Mouse (Mus musculus) gastrocnemius, adult 18-20 months (tissue): ENCODE measurements around the gene Fev. TPM values are rescaled to one million over a fixed set of nuclear protein-coding genes. Genes with fewer than 3 reads are reported as not detected.

Experiments used
- DNase-seq: peaks from one replicate; pipeline ENCODE4 v3.0.0; 2021; ENCODE audit warnings: low spot score
- total RNA-seq, 2 experiments: library from RNA; stranded (reverse); gene quantifications; 2 replicates each; pipeline ENCODE4 v1.2.3; 2021

Gene Fev
- total RNA-seq, 2 experiments from 2014 or later = not detected

DNA sequence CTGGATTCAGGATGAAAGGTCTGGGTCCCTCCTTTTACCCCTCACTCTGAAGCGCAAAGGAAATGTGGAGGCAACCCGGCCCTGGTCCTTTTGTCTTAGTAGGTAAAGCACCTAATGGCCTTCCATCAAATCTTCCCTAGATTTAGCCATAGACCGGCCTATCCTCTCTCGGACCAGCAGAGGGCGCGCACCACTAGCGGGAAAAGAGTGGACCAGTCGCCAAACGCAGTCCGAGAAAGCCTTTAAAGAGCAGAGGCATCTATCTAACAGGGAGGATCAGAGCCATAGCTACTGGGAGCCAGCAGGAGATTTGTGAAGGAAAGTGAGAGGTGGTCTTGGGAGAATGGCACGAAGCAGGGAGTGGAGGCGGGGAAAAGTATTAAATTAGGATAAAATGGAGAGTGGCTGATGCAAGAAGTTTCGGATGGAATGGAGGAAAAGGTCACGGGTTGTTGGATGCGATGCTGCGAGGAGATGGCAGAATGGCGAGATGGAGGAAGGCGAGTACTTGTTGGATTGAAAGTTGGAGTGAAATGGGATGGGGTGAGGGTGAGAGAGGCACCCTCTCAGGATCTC lies 4.3 kb downstream of the Fev start:
- peak; percentile 59 for DNase-seq

DNA sequence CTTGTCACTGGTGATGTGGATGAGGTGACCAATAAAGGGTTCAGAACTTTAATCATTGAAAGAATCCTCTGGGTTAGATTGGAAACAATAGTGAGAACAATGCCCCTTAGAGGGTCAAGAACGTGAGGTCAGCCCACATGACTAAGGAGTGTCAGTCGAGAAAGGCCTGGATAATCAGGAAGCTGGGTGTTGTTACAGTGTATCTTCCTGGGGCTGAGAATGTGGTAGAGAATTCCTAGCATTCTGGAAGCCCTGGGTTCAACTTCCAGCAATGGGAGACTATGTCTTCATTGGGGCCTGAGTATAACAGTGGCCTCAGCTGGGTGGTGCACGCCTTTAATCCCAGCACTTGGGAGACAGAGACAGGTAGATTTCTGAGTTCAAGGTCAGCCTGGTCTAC lies 8.0 kb downstream of the Fev start:
- DNase-seq = no peak

DNA sequence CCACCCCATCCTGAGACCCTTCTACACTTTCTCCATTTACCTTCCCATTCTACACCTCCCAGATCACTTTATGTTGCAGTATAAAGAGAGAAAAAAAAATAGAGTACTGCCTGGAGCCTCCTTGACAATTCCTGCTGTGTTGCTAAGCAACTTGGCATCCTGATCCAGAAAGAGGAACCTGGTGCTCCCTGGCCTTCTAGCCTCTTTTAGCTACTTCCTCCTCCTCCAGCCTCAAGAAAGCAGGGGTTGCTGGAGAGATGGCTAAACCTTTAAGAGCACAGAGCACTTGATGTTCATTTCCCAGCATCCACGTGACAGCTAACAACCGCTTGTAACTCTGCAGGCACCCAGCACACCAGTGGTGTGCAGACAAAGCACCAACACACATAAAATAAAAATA lies 13.0 kb downstream of the Fev start:
- no peak for DNase-seq

DNA sequence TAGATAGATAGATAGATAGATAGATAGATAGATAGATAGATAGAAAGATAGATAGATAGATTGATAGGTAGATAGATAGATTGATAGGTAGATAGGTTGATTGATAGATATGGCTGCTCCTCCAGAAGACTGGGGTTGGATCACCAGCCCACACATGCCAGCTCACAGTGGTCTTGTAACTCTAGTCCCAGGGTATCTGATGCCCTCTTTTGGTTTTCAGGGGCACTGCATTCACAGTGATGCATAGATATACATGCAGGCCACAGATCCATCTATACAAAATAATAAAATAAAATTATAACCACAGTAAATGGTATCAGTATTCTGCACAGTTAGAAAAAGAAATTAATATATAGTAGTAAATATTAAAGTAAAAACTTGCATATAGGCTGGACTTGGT lies 23.4 kb downstream of the Fev start:
- DNase-seq = no peak

DNA sequence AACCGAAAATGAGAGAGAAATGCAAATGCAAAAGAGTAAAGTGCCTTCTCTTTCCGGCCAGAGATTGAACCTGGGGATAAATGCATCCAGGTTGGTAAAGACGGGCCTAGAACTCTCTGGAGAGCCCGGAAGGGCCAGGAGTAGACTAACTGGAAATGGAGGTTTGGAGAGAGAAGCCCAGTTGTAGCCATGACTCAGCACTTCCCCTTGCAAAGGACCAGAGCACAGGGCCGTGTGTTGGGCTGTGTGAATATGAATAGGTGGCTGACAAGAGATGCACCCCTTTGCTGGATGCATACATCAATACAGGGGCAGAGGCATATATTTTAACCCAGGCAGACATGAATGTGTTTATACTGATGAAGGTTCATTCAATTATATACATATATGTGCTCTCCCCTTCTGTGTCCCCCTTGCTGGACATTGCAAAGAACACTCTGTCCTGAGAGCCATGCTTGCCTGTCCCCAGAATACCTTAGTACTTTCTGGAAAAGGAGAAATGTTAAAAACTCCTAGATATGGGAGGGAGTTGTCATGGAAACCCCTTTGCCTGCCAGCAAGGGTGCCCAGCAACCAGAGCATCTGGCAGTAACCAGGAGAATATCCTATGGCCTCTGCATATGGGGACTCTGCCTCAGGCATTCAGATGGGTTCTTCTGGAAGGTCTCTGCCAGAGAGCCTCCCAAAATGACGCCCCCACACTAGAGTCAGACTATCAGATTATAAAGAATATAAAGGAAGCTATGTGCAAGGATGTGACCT lies 25.8 kb downstream of the Fev start:
- no peak for DNase-seq

DNA sequence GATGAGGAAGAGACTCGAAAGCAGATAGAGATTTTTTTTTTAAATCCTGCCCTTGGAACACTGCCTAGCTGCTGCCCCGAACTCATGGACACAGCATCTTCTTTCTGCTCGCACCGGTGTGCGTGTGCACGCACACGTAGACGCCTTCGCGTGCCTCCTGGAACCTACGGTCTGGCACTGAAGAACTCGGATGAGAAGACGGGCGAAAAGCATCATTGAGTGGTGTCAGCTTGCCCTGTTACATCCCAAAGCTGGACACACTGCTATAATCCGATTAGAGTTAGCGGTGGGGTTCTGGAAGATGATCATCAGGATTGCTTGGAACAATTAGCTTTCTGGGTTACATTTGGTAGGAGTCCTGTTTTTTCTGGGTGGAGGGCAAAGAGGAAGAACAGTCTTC lies 26.4 kb downstream of the Fev start:
- DNase-seq = no peak

DNA sequence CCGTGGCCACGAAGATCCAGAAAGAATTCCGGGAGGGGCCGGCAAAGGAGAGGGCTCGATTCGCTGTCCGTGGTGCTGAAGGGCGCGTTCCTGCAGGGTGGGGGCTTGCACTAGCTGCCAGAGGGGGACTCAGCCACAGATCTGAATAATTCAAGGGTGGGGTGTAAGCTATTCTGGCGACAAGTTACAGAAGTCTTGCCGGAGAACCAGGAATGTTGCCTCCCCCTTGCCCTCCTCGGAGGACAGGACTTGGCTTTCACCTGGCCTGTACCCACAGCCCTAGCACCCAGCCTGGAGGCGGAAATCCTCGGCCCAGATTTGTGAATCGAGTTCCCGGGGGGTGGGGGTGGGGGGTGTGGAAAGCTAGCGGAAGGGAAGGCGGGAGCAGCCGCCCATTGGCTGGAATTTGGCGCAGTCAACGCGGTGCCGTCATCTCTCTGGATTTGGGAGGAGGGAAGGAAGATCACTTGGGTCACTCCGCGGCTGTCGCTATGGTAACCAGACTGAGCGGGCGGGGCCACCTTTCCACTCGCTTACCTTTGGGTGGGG lies 27.0 kb downstream of the Fev start:
- DNase-seq = peak; percentile 38

DNA sequence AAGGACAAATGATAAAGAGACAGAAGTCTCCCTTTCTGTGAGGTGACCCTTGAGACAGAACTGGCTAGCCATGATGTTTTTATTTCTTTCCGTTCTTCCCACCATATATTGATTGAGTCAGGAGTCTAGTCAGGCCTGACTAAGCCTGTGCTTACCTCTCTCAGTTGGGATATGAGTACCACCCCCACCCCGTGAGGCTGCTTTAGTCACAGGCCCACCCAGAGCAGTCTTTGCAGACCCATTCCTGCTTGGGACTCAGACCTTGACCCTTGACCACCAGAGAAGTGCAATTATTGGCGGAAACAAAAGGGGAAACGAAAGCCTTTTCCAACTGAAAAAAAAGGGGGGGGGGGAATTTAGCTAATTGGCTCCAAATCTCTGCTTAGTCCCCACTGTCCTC lies 27.5 kb downstream of the Fev start:
- no peak for DNase-seq

DNA sequence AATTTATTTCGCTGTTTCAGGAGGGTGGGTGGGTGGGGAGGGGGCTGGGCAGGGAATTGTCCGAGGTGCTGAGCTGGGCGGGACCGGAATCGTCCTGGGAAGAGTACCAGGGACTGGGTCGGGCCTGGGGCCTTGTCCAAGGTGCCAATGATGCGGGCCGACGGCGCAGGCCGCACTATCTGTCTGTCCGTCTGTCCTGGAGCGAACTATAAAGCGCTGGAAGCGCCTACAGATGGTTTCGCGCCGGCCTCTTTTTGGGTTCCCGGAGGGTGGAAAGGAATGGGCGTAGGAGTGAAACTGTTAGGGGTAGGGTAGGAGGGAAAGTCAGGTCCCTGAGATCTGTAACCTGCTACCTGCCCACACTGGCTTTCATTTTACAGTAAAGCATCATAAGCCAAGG lies 28.0 kb downstream of the Fev start:
- DNase-seq = no peak

DNA sequence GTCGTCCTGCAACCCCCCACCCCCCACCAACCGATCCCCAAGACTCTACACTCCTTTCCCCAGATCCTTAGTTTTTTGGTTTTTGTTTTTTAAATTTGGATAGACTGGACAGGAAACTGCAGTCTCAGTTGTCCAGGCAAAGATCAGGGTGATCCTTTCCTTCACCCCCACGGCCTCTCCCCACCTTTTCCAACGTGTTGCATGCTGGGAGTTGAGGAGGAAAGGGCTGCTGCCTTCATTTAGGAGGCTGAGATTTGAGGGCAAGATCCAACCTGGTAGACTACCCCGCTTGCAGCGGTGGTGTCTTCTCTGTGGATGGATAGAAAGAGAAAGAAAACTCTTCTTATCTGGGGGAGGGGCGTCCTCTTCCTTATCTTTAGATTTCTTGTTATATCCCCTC lies 28.4 kb downstream of the Fev start:
- no peak for DNase-seq

DNA sequence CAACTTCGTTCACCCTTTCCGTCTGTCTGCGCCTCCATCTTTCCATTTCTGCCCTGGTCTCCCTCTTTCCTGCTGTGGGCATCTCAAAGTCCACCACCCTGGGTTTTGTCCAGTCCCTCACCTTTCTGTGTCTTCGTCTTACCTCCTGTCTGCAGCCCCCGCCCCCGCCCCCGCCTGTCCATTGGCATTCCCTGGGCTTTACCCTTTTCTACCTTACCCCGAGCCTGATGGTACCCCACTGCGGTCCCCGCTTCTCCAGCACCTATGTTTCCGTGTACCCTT lies 28.8 kb downstream of the Fev start:
- DNase-seq = no peak

DNA sequence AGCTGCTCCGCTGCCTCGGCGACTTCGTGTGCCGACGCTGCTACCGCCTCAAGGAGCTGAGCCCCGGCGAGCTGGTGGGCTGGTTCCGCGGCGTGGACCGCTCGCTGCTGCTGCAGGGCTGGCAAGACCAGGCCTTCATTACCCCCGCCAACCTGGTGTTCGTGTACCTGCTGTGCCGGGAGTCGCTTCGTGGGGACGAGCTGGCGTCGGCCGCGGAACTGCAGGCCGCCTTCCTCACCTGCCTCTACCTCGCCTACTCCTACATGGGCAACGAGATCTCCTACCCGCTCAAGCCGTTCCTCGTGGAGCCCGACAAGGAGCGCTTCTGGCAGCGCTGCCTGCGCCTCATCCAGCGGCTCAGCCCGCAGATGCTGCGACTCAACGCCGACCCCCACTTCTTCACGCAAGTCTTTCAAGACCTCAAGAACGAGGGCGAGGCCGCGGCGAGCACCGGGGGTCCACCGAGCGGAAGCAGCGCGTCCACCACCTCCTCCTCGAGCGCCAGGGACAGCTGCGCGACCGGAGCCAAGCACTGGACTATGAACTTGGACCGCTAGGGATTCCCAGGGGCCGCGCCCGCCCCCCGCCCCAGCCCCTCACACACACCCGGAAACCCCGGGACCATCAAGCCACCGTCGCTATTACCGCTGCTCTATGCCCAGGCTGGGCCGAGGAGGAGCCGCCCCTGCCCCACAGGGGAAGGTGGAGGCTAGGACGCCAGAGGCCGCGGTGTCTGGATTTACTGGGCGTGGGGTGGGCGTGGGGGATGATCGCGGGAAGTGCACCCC lies 29.4 kb downstream of the Fev start:
- no peak for DNase-seq

DNA sequence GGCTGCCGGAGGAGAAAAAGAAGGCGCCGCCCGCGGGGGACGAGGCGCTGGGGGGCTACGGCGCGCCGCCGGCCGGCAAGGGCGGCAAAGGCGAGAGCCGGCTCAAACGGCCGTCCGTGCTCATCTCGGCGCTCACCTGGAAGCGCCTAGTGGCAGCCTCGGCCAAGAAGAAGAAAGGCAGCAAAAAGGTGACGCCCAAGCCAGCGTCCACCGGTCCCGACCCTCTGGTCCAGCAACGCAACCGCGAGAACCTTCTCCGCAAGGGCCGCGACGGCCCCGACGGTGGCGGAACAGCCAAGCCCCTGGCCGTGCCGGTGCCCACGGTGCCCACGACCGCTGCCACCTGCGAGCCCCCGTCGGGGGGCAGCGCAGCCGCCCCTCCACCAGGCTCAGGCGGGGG lies 30.1 kb downstream of the Fev start:
- no peak for DNase-seq

DNA sequence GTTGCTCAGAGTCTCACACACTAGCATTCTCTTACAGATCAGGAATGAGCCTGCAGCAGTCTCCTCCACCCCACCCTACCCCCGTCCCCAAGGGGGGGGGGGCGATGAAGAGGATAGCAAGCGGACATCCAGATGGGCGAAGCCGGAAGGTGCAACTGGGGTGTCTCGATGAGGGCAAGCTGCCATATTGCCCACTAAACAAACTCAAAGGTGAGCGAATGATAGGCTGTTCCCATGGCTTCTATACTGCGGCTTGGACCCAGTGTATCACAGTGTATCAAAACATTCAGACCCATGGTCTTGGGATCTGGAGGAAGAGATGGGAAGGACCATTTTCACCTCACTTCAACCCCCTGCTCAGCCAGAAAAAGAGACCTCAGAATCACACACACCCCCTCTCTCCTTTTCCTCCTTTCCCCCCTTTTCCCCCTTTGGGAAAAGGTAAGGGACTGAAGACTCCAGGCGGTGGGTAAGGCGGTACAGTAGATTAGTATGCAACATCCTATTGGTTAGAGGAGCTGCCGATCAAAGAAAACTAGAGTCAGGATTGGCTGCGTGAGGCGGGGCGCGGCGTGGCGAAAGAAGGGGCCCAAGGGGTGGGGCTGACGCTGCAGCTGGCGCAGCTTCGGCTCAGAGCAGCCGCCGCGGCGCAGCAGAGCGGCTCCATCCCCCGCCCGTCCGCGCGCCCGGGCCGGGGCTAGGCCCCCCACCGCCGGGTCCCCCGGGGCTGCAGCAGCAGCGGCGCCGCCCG lies 30.7 kb downstream of the Fev start, which contains the start of gene Cdk5r2:
Gene Cdk5r2 (plus strand): TSS at position 629 of the 751 bp plus-strand sequence.
- peak; percentile 88 for DNase-seq

DNA sequence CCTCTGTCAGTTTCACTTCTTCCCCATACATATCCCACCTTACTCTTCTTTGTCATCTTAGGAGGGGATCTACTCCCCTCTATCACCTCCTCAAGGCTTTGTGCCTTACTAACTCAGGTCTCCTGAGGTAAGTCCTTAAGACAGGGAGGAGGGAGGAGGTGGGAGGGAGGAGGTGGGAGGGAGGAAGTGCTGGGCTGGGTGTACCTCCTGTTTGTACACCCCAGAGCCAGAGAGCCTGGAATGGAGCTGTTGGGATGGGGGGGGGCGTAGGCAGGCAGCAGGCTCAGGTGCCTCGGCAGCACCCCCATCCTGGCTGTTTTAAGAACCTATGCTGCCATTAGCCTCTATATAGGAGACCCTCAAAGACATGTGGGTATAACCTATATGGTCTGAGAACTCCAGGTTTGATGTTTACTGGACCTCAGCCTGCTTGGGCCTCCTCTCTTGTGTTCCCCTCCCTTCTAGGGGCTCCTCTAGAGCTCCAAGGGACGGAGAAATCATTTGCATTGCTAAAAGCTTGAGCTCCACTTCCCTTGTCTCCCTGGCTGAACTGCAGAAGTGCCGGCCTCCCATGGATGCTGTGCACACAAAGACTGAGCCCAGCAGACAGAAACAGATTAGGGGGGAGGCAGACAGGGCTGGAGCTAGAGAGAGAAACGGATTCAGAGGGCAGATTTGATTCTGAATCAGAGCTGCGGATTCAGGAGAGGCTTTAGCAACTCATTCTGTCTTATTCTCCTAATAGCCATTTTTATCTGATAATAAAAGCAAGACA lies 34.0 kb downstream of the Fev start:
- DNase-seq = no peak

DNA sequence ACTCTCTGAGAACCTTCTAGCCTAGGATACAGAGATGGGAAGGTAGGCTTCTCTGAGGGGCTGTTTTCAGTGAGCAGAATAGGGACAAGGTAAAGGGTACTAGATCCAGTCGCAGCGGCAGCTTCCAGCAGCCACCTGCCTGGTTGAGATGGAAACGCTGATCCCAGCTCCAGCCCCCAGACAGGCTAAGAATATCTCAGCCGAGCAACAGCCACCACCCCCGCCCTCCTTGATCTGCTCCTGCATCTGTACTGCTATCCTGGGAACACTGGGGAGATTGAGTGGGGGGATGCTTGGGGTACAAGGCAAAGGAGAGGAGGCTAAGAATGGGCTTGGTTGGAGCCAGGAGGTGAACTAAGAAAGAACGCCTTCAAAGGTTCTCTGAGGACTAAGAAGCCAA lies 35.0 kb downstream of the Fev start:
- no peak for DNase-seq

DNA sequence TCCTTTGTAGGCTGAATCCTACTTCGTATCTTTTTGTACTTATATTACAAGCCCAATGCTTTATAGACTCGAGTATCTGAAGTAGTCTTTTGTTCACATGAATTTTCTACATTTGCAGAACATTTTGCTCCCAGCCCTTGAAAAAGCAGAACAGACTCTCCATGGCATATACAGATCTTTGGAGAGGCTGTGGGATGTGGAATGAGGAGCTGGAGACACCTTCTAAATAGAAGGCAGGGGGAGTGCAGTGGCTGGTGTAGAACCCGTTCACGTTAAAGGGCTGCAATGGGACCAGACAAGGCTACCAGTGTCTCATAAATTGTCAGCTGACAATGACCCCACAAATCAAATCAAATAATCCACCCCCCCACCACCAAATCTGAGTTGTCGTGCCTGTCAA lies 36.3 kb downstream of the Fev start:
- DNase-seq = no peak

DNA sequence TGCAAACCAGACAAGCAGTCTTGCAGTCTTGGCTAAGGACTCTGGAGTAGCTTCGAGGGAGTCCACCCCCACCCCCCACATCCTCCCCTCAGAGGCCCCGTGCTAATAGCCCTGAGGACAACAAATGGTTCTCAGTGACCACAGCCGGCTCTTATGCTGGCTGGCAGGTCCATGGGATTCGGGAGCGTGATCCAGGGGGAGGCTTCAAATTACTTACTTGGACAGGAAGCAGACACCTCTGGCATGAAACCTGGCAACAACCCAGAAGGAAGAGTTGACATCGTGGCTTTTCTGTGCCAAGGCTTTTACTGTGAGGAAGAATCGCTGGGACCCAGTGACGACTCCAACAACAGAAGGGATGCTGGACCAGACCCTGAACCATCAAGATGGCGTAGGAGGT lies 38.9 kb downstream of the Fev start:
- no peak for DNase-seq

DNA sequence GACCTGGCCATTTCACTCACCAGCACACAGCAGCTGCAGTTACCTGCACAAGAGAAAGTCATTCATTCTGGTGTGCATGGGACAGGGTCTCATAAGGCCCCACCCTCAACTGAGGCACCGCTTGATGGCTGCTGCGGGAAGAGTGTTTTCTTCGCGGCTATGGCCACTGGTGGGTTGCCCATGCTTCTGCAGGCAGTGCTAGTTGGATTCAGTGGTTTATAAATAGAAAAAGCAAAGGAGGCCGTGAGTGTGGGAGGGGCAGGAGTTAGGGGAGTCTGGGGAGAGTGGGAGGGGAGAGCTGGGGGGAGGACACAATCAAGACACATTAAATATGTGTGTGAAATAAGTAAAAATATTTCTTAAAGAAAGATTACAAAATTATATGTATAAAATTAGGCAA lies 42.1 kb downstream of the Fev start:
- DNase-seq = no peak

DNA sequence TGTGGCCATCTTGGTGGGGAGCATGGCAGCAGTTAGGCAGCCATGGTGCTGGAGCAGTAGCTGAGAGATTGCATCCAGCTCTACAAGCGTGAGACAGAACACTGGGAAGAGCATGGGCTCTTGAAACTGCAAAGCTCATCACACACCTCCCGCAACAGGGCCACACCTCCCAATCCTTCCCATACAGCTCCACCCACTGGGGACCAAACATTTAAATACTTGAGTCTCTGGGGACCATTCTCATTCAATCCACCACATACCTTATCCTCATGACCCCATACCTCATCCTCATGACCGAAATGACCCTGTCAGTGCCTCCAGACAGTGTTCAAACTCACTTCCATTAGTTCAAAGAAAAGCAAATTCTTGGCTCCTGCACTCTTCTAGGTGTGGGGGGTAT lies 52.0 kb downstream of the Fev start:
- no peak for DNase-seq
